Mouse (Mus musculus): Measurements from ENCODE around the gene Synm. TPM values are rescaled to one million over a fixed set of nuclear protein-coding genes. Genes with fewer than 3 reads are reported as not detected.

Gene Synm
- total and polyA plus RNA-seq, 3 experiments = 0.01 TPM; not detected in 2

GRCm38 (mm10) chr7:67728809-67729208 lies 30.7 kb downstream of the Synm start:
- Histone ChIP-seq H3K4me1 (ENCODE audit: control insufficient read depth in 1 of 2, insufficient read depth in 2 of 2, low read length in 2 of 2) (no peaks in the 10 kb centered on the region), H3K9ac (ENCODE audit: control insufficient read depth, low read depth, low read length, poor library complexity, severe bottlenecking) (no peak overlapping the region), H3K27ac (ENCODE audit: control insufficient read depth, low read depth, low read length) (no peak overlapping the region), H3K79me2 (ENCODE audit: control insufficient read depth, insufficient read depth, low read length, poor library complexity) (no peaks in the 10 kb centered on the region), H3K9me3 (replicated peaks; ENCODE audit: insufficient read depth, low read length) (no peaks in the 10 kb centered on the region), H3K27me3 (ENCODE audit: control insufficient read depth in 1 of 2, insufficient read depth in 2 of 2, low read length in 2 of 2) (no peaks in the 10 kb centered on the region), H3K4me3 (ENCODE audit: control insufficient read depth in 1 of 2, insufficient read depth in 1 of 2, low read depth in 2 of 2, low read length in 2 of 2) (no peak overlapping the region), H3K36me3 (ENCODE audit: control insufficient read depth in 1 of 2, insufficient read depth in 2 of 2, low read length in 2 of 2) (no peaks in the 10 kb centered on the region)
- DNase-seq (ENCODE audit: low read depth, low spot score) = no peak
- TF ChIP-seq ELF1 (IDR thresholded peaks at IDR 0.05; ENCODE audit: low read depth, low read length) (no peak), NRF1 (IDR thresholded peaks at IDR 0.05; ENCODE audit: insufficient read depth, low read depth, low read length, poor library complexity, severe bottlenecking) (no peak), NELFE (IDR thresholded peaks at IDR 0.05; ENCODE audit: low read depth, low read length) (no peak), MAX (IDR thresholded peaks at IDR 0.05; ENCODE audit: low read length) (no peak), KAT2A (conservative IDR thresholded peaks at IDR 0.05; ENCODE audit: low read depth, low read length) (no peak), MXI1 (IDR thresholded peaks at IDR 0.05; ENCODE audit: low read depth, low read length) (no peak), GATA1 (IDR thresholded peaks at IDR 0.05; ENCODE audit: low read depth, low read length) (no peak), HCFC1 (IDR thresholded peaks at IDR 0.05; ENCODE audit: low read depth, low read length) (no peak), USF1 (IDR thresholded peaks at IDR 0.05; ENCODE audit: low read depth, low read length) (no peak), SIN3A (IDR thresholded peaks at IDR 0.05; ENCODE audit: low read length) (no peak), ZNF384 (IDR thresholded peaks at IDR 0.05; ENCODE audit: low read depth, low read length) (no peak), ZMIZ1 (IDR thresholded peaks at IDR 0.05; ENCODE audit: low read depth, low read length) (no peak), MEF2A (IDR thresholded peaks at IDR 0.05; ENCODE audit: extremely low read depth, insufficient replicate concordance, low read depth, low read length, poor library complexity, severe bottlenecking) (no peak), POLR2AphosphoS5 (IDR thresholded peaks at IDR 0.05; ENCODE audit: borderline replicate concordance, low read depth, low read length) (no peak), CTCF (IDR thresholded peaks at IDR 0.05 in 2 of 3, conservative IDR thresholded peaks at IDR 0.05 in 1 of 3; ENCODE audit: control insufficient read depth in 1 of 3, insufficient read depth in 1 of 3, low read depth in 2 of 3, low read length in 3 of 3, poor library complexity in 1 of 3, severe bottlenecking in 1 of 3) (no peak)

GRCm38 (mm10) chr7:67728203-67728602 lies 31.3 kb downstream of the Synm start:
- Histone ChIP-seq H3K4me1 (ENCODE audit: control insufficient read depth in 1 of 2, insufficient read depth in 2 of 2, low read length in 2 of 2) (no peaks in the 10 kb centered on the region), H3K27me3 (ENCODE audit: control insufficient read depth in 1 of 2, insufficient read depth in 2 of 2, low read length in 2 of 2) (no peaks in the 10 kb centered on the region), H3K27ac (ENCODE audit: control insufficient read depth, low read depth, low read length) (no peak overlapping the region), H3K9ac (ENCODE audit: control insufficient read depth, low read depth, low read length, poor library complexity, severe bottlenecking) (no peak overlapping the region), H3K36me3 (ENCODE audit: control insufficient read depth in 1 of 2, insufficient read depth in 2 of 2, low read length in 2 of 2) (no peaks in the 10 kb centered on the region), H3K79me2 (ENCODE audit: control insufficient read depth, insufficient read depth, low read length, poor library complexity) (no peaks in the 10 kb centered on the region), H3K9me3 (replicated peaks; ENCODE audit: insufficient read depth, low read length) (no peaks in the 10 kb centered on the region), H3K4me3 (ENCODE audit: control insufficient read depth in 1 of 2, insufficient read depth in 1 of 2, low read depth in 2 of 2, low read length in 2 of 2) (no peak overlapping the region)
- no peak for DNase-seq (ENCODE audit: low read depth, low spot score)
- no peak for TF ChIP-seq GABPA (IDR thresholded peaks at IDR 0.05; ENCODE audit: low read depth, low read length)
- TF ChIP-seq USF2 (IDR thresholded peaks at IDR 0.05; ENCODE audit: borderline replicate concordance in 1 of 2, insufficient read depth in 1 of 2, low read depth in 1 of 2, low read length in 2 of 2) = no peak
- TF ChIP-seq TAL1 (IDR thresholded peaks at IDR 0.05; ENCODE audit: low read length) = no peak
- TF ChIP-seq CHD2 (IDR thresholded peaks at IDR 0.05; ENCODE audit: low read length) = no peak
- no peak for TF ChIP-seq HCFC1 (IDR thresholded peaks at IDR 0.05; ENCODE audit: low read depth, low read length)
- no peak for TF ChIP-seq KAT2A (conservative IDR thresholded peaks at IDR 0.05; ENCODE audit: low read depth, low read length)
- TF ChIP-seq MXI1 (IDR thresholded peaks at IDR 0.05; ENCODE audit: low read depth, low read length) = no peak
- TF ChIP-seq MYC (IDR thresholded peaks at IDR 0.05; ENCODE audit: low read depth, low read length) = no peak
- TF ChIP-seq ZMIZ1 (IDR thresholded peaks at IDR 0.05; ENCODE audit: low read depth, low read length) = no peak

Measured in MEL (cell line).